Mouse (Mus musculus) embryonic facial prominence, embryonic 13.5 days (tissue): ENCODE results near the gene Wfdc17. TPM values are rescaled to one million over a fixed set of nuclear protein-coding genes. Genes with fewer than 3 reads are reported as not detected.

ENCODE experiments used
- ATAC-seq: fragments of 200-750 bp; cut with Nextera tagmentation; 2 replicates; pipeline ENCODE4 v1.8.0; 2017; ENCODE audit warnings: low read depth; ENCODE audit not compliant: insufficient number of reproducible peaks, insufficient read depth, low FRiP score, low TSS enrichment
- H3K27ac ChIP-seq: fragments of 300-500 bp; sonication (generic); 2 replicates; pipeline ENCODE4 v1.5.1; 2015; ENCODE audit warnings: moderate library complexity, mild to moderate bottlenecking, inconsistent platforms
- H3K27me3 ChIP-seq: fragments of 300-500 bp; sonication (generic); 2 replicates; pipeline ENCODE4 v1.6.1; 2015; ENCODE audit warnings: mild to moderate bottlenecking, inconsistent platforms
- H3K36me3 ChIP-seq: fragments of 300-500 bp; sonication (generic); 2 replicates; pipeline ENCODE4 v1.6.1; 2015; ENCODE audit warnings: mild to moderate bottlenecking, inconsistent platforms
- H3K4me1 ChIP-seq: fragments of 300-500 bp; sonication (generic); 2 replicates; pipeline ENCODE4 v1.6.1; 2015; ENCODE audit warnings: inconsistent platforms
- H3K4me2 ChIP-seq: fragments of 300-500 bp; sonication (generic); 2 replicates; pipeline ENCODE4 v1.6.1; 2015; ENCODE audit warnings: moderate library complexity, mild to moderate bottlenecking, inconsistent platforms
- H3K4me3 ChIP-seq: fragments of 300-500 bp; sonication (generic); 2 replicates; pipeline ENCODE4 v1.5.1; 2015; ENCODE audit warnings: mild to moderate bottlenecking, inconsistent platforms
- H3K9ac ChIP-seq: fragments of 300-500 bp; sonication (generic); 2 replicates; pipeline ENCODE4 v1.6.1; 2015; ENCODE audit warnings: mild to moderate bottlenecking, inconsistent platforms
- H3K9me3 ChIP-seq: fragments of 300-500 bp; sonication (generic); 2 replicates; pipeline ENCODE4 v1.6.1; 2016; ENCODE audit warnings: inconsistent platforms
- WGBS: fragments of 180-500 bp; shearing (Covaris S2); methylation state at CpG from one replicate; pipeline ENCODE4 v1.1.7; 2015; ENCODE audit warnings: mixed read lengths; 5-methylcytosine and 5-hydroxymethylcytosine counted together
- polyA plus RNA-seq: library from polyadenylated mRNA; unstranded; fragments of >200 nt; fragmentation: Nextera tagmentation; extraction: Ambion mirVana; gene quantifications from 2 replicates; pipeline ENCODE4 v1.2.1, GENCODE M21; 2015

The Wfdc17 gene
- polyA plus RNA-seq, 1 experiment from 2014 or later: 0.58 TPM

DNA sequence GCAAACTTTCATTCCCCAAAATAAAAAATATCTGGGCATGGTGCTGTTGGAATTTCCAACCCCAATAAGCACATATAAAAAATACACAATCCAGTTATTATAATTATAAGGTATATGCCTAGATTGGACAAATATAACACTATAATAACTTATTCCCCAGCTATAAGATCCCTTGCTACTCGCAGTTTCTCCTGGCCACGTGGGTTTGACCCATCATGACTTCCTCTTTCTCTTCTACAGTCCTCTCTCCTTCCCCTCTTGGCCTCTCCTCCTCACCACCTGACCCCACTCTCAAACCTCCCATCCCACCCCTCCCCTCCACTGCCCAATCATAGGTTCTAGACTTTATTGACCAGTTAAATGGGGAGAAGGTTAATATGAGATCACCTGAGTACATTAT, 10.1 kb downstream of the Wfdc17 start:
- ATAC-seq: no peak
- 75% methylated on average over 2 of the region's 2 CpGs for WGBS
- H3K9ac ChIP-seq: no peak overlapping the region
- no peaks in the 10 kb centered on the region for H3K27me3 ChIP-seq
- no peaks in the 10 kb centered on the region for H3K36me3 ChIP-seq
- H3K27ac ChIP-seq: no peak overlapping the region
- no peak overlapping the region for H3K4me3 ChIP-seq
- no peak overlapping the region for H3K4me2 ChIP-seq
- no peaks in the 10 kb centered on the region for H3K9me3 ChIP-seq
- no peaks in the 10 kb centered on the region for H3K4me1 ChIP-seq

DNA sequence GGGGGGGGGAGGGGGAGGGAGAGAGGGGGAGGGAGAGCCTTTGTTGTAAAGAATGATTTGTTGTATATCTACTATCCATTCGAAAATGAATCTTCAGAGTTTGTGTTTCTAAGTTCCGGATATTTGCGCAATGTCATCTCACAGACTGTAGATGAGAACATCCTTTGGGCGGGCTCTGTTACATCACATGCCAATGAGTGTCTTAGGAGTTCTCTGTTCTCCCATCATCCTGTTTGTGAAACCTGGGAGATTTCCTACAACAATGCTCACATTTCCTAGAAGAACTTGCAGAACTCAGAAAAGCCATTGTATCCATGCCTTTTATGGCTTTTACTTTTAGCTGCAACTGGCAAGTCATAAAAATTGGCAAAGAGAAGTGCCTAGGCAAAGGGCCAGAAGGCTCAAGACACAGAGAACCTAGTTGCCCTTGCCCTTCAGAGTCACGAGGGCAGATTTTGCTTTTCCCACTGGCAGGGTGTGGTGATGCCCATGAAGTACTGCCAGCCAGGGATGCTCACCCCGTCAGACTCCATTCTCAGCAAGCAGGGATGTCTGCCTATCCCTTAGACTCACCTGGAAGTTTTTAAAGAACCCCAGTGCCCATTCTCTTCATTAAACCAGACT, 13.4 kb downstream of the Wfdc17 start:
- no peak for ATAC-seq
- no peak overlapping the region for H3K4me2 ChIP-seq
- 0 out of 2 replicates have a peak, but pooled peaks cover 2% of the 10 kb centered on the region for H3K27me3 ChIP-seq
- H3K27ac ChIP-seq: no peak overlapping the region
- H3K9ac ChIP-seq: no peak overlapping the region
- WGBS: 86% methylated on average over 6 of the region's 6 CpGs
- H3K36me3 ChIP-seq: no peaks in the 10 kb centered on the region
- no peaks in the 10 kb centered on the region for H3K4me1 ChIP-seq
- H3K4me3 ChIP-seq: no peak overlapping the region
- no peaks in the 10 kb centered on the region for H3K9me3 ChIP-seq

DNA sequence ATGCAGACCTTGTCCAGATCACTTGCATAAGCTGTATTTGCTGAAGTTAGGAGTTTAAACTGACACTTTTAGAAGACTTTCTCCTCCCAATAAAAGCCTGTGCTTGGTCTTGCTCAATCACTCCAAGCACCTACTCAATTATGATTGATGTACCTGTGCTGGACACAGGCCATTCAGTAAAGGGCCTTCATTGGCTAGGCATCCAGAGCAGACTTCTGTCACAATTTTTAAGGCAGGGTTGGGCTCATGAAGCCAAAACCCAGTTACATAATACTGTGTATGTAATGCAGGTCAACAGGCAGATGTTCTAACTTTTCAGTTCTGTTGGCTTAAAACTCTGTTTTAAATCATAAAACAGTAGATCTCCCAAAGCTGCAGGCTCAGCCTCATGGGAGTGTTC, 17.0 kb downstream of the Wfdc17 start:
- no peak overlapping the region for H3K27ac ChIP-seq
- no peaks in the 10 kb centered on the region for H3K4me1 ChIP-seq
- H3K4me3 ChIP-seq: no peak overlapping the region
- H3K9me3 ChIP-seq: no peaks in the 10 kb centered on the region
- no peak for ATAC-seq
- H3K9ac ChIP-seq: no peak overlapping the region
- H3K4me2 ChIP-seq: no peak overlapping the region
- H3K36me3 ChIP-seq: no peaks in the 10 kb centered on the region
- H3K27me3 ChIP-seq: 0 out of 2 replicates have a peak, but pooled peaks cover 3% of the 10 kb centered on the region

DNA sequence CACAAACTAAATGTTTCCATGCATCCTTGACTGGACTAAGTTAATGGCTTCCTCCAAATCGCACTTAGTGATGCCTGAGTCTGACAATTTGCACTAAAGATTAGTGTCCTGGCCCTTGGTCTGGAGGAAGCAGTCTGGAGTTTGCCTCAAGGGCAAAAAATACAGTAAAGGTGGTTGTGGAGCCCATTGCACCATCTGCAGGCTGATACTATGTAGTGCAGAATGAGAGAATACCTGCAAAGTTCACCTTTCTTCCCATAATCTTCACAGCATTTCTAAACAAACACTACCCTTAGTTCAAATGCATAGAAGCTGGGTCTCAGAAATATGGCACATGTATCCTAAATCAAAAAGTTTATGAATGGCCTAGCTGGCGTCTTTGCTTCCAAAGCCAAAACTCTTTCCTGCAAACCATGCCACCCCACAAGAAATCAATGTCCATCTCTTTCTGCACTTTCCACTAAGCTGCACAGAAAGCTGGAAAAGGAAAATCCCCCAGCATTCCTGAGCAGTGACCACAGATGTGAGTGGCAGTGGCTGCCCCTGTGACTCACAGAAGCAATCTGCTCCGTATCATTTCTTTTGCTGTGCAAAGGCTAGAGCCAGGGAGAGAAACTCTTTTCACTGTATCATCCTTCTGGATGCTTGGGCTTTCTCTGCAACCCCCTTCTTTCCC, 25.1 kb downstream of the Wfdc17 start:
- Histone ChIP-seq H3K4me2 (no peak overlapping the region), H3K27me3 (no peaks in the 10 kb centered on the region), H3K9ac (no peak overlapping the region), H3K27ac (no peak overlapping the region), H3K4me3 (no peak overlapping the region), H3K4me1 (no peaks in the 10 kb centered on the region), H3K9me3 (peaks cover 4% of the 10 kb centered on the region; the same call in 1 of the 2 replicates), H3K36me3 (no peaks in the 10 kb centered on the region)
- ATAC-seq: no peak
- WGBS: 61% methylated on average over 3 of the region's 3 CpGs

DNA sequence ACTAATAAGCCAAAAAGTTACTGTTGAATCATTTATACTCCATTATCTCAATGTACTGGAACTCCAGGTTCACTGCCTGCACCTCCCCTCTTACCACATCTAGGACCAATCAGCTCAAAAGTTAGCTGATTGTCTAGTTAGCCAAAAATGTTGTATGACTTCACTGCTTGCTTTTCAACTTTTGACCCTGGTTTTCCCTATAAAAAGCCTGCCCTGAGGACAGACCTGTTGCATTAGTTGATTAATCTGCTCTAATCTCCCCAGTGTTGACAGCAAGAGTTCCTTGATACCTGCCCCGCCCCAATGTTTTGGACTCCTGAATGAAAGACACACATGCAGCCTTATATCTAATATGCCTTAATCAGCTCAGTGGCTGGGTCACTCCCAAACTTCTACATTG, 27.3 kb downstream of the Wfdc17 start:
- Histone ChIP-seq H3K9ac (no peak overlapping the region), H3K9me3 (peaks cover 5% of the 10 kb centered on the region; the same call in 1 of the 2 replicates), H3K36me3 (no peaks in the 10 kb centered on the region), H3K4me1 (no peaks in the 10 kb centered on the region), H3K4me2 (no peak overlapping the region), H3K27ac (no peak overlapping the region), H3K4me3 (no peak overlapping the region), H3K27me3 (no peaks in the 10 kb centered on the region)
- no peak for ATAC-seq
- WGBS: 79% methylated on average over 1 of the region's 1 CpGs

DNA sequence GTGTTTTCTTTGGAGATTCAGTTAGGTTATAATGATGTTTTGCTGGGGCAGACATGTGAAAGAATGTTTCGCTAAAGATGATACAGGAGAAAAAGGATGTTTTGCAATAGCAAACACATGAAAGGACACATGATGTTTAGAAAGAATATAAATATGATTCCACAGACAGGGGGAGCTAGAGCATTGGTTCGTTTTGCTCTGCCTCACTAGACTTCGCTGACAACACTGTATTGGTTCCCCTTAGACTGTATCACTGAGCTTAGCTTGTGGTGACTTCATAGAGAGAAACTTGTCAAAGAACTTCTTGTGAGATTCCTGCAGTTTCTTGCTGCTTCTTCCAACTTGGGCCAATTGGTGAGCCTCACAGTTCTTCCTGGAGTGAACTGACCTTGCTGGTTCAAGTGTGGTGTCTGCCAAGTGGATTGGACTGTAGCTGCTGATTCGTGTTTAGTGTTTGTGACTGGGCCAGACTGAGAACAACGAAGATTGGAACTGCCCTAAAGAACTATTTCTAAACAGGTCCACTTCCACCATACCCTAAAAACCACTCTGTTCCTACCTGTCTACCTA, 29.4 kb downstream of the Wfdc17 start:
- Histone ChIP-seq H3K36me3 (no peaks in the 10 kb centered on the region), H3K9ac (no peak overlapping the region), H3K4me1 (no peaks in the 10 kb centered on the region), H3K27ac (no peak overlapping the region), H3K4me3 (no peak overlapping the region), H3K4me2 (no peak overlapping the region), H3K27me3 (no peaks in the 10 kb centered on the region), H3K9me3 (peaks cover 5% of the 10 kb centered on the region; the same call in 1 of the 2 replicates)
- 73% methylated on average over 5 of the region's 5 CpGs for WGBS
- ATAC-seq: no peak

DNA sequence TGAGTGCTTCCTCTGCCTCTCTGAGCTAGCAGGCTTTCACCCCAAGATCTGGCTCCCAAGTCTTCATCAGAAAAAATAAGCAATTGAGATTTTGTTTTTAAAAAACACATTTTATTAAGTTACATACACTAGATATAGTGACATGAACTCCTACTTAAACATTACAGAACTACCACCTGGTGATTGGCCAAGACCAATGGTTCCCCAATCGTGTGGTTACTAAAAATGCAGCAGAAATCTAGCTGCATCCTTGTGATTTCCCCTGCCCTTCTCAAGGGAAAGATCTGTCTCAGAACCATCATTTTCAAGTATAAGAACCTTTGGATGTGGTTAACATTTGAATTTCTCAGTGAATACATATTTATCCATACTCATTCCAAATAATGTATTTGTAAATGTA, 30.4 kb downstream of the Wfdc17 start:
- no peak overlapping the region for H3K9ac ChIP-seq
- no peaks in the 10 kb centered on the region for H3K4me1 ChIP-seq
- 77% methylated on average over 1 of the region's 1 CpGs for WGBS
- H3K4me2 ChIP-seq: no peak overlapping the region
- H3K36me3 ChIP-seq: no peaks in the 10 kb centered on the region
- no peak overlapping the region for H3K4me3 ChIP-seq
- no peak for ATAC-seq
- H3K27me3 ChIP-seq: no peaks in the 10 kb centered on the region
- no peak overlapping the region for H3K27ac ChIP-seq
- peaks cover 5% of the 10 kb centered on the region; the same call in 1 of the 2 replicates for H3K9me3 ChIP-seq

DNA sequence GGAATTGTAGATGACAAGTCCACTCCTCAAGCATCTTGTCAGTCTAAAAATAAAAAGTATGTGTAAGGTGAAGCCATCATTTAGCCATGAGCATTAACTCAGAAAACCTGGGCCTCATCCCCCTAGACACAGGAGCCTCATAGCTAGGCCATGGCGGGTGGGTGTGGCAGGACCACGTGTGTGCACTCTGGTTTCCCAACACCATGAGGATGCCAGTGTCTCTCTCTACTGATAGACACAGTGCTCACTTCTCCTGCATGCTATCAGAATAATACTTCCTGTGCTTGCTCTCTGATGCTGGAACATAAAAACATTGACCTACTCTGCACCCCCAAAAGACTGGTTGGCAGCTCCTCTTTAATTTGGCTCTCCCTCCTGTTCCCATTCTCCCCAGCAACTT, 32.1 kb downstream of the Wfdc17 start:
- Histone ChIP-seq H3K36me3 (no peaks in the 10 kb centered on the region), H3K27me3 (peaks cover 5% of the 10 kb centered on the region), H3K4me1 (no peaks in the 10 kb centered on the region), H3K9ac (no peak overlapping the region), H3K4me3 (no peak overlapping the region), H3K27ac (no peak overlapping the region), H3K4me2 (no peak overlapping the region), H3K9me3 (peaks cover 5% of the 10 kb centered on the region; the same call in 1 of the 2 replicates)
- no peak for ATAC-seq
- 73% methylated on average over 2 of the region's 2 CpGs for WGBS

DNA sequence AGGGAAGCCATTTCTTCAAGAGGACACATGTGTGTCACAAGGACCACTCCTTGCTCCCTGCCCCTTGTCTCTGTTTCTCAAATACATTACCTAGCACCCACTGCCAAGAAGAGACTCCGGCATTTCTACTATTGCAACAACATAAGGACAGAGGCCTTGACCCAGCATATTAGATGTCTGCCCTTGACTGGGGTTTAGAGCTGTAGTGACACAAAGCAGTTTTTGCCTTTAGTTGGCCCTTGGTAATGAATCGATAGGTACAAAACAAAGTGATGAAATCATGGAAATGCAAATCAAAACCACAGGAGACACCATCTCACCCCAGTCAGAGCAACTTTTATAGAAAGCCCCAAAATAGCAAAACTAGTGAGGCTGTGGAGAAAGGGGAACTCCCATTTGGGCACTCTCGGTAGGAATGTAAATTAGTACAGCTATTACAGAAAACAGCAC, 33.3 kb downstream of the Wfdc17 start:
- no peak overlapping the region for H3K9ac ChIP-seq
- no peak overlapping the region for H3K4me2 ChIP-seq
- ATAC-seq: no peak

DNA sequence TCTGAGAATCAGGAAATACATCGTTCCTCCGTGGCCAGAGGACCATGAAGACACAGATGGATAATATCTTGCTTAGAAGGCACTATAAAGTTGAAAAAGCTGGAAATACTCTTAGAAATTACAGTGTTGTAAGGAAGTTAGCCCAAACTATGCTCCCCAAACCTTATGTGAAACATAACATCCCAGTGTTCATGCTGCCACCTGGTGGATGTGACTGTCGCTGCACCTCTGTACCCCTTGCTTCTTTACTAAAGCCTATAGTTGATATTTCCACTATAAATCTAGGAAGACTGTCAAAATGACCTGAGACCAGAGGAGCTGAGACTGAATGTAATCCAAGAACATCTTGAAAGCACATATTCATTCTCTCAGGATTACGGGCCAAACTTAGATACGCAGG, 35.5 kb downstream of the Wfdc17 start:
- no peak overlapping the region for H3K4me3 ChIP-seq
- 24% methylated on average over 5 of the region's 5 CpGs for WGBS
- no peak overlapping the region for H3K9ac ChIP-seq
- H3K36me3 ChIP-seq: no peaks in the 10 kb centered on the region
- no peaks in the 10 kb centered on the region for H3K4me1 ChIP-seq
- no peak overlapping the region for H3K4me2 ChIP-seq
- H3K9me3 ChIP-seq: no peaks in the 10 kb centered on the region
- no peak overlapping the region for H3K27ac ChIP-seq
- peaks cover 17% of the 10 kb centered on the region for H3K27me3 ChIP-seq
- no peak for ATAC-seq

More for the DNA sequence above, 33.3 kb downstream of the Wfdc17 start:
- WGBS: 79% methylated on average over 3 of the region's 3 CpGs
- Histone ChIP-seq H3K36me3 (no peaks in the 10 kb centered on the region), H3K27me3 (peaks cover 10% of the 10 kb centered on the region), H3K27ac (no peak overlapping the region), H3K4me3 (no peak overlapping the region), H3K4me1 (no peaks in the 10 kb centered on the region), H3K9me3 (peaks cover 5% of the 10 kb centered on the region; the same call in 1 of the 2 replicates)

DNA sequence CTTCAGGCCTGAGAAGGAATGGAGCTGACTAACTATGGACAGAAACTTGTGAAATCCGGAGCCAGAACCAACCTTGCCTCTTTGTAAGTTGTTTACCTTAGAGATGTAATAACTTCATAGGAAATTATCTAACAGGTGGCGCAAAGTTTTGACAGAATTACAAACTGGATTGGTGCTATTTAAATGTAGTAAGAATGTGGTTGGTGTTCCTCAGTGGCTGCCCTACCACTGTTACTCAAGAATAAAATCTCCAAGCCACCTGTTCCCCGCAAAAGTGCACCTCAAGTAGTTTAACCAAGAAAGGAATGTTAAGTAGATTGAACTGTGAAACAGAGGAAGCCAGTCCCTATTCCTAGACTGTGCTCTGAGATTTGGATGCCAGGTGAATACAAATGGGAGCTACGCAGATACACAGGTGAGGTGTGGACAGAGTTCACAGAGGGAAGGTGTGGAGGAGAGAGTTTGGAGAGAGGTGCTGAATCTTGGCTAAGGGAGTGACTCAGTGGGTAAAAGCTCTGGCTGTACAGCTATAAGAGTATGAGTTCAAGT, 36.7 kb downstream of the Wfdc17 start:
- Histone ChIP-seq H3K4me3 (no peak overlapping the region), H3K4me2 (no peak overlapping the region), H3K4me1 (no peaks in the 10 kb centered on the region), H3K9me3 (no peaks in the 10 kb centered on the region), H3K9ac (no peak overlapping the region), H3K27me3 (peaks cover 17% of the 10 kb centered on the region), H3K36me3 (no peaks in the 10 kb centered on the region), H3K27ac (no peak overlapping the region)
- ATAC-seq: no peak
- 71% methylated on average over 4 of the region's 4 CpGs for WGBS

DNA sequence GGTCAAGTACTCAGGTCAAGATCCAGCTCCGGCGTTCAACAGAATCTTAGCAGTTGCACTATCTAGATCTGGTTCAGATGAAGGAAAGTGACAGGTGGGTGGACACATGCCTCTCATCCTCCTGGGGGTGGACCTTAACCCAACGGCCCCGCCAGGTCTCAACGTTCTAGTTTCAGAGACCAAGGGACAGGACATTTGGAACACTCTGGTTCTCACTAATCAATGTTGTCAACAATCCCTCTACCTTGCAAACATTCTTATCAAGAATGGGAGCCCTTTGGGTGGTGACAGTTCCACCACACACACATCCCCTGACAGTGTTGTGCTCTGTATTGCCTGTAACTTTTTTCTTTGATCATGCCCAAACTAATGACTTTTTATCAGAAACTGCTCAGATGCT, 38.0 kb downstream of the Wfdc17 start:
- Histone ChIP-seq H3K4me3 (no peak overlapping the region), H3K36me3 (no peaks in the 10 kb centered on the region), H3K9me3 (no peaks in the 10 kb centered on the region), H3K9ac (no peak overlapping the region), H3K4me2 (no peak overlapping the region), H3K4me1 (no peaks in the 10 kb centered on the region), H3K27ac (no peak overlapping the region), H3K27me3 (peaks cover 24% of the 10 kb centered on the region)
- 83% methylated on average over 5 of the region's 5 CpGs for WGBS
- no peak for ATAC-seq
